Mouse (Mus musculus): Measurements from ENCODE around the gene Mthfd1. TPM values are rescaled to one million over a fixed set of nuclear protein-coding genes. Genes with fewer than 3 reads are reported as not detected.

Gene Mthfd1
- total and polyA plus RNA-seq, 3 experiments, result 110 to 133 (median 112) TPM

DNA sequence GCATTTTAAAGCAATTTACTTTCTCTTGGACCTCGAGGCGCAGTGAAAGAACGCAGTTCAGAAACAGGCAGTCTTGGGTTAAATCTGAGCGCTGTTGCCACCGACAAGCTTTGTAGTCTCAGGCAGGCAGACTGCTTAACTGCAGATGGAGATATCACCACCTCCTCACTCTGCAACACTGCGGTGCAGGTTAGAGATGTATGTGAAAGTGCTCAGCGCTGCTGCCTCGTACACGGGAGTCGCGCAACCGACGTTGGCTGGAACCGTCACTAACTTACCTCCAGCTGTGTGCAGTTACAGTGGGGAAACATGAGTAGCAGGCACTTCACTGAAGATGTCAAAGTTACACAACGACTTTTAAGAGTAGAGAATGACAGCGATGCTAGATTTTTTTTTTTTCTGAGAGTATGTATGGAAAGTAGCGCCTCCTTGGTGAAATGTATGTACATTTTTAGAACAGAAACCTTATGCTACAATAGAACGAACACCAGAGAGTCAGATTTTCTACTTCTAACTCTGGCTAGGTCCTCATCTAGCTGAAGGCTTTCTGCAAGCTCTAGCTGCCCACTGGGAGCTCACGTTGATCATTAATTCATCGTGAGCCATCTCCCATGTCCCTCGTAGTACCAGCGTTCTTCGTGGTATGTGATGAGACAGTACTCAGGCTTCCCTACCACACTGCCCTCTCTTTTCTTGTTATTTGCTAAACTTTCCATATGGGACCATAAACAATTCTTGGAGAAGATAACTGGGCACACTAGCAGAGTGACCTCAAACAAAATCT, 71.5 kb downstream of the Mthfd1 start:
- Histone ChIP-seq H3K4me2 (ENCODE audit: insufficient read depth, low read depth, poor library complexity, severe bottlenecking) (no peak overlapping the region), H3K4me1 (ENCODE audit: control insufficient read depth in 1 of 2, insufficient read depth in 2 of 2) (peaks cover 6 to 16% of the 10 kb centered on the region in 2 experiments; a peak in 2 of 4 replicates), H3K27ac (ENCODE audit: insufficient read depth, low read depth) (no peak overlapping the region), H3K9ac (ENCODE audit: insufficient read depth, low read depth) (no peak overlapping the region), H3K36me3 (replicated peaks in 1 of 2; ENCODE audit: control insufficient read depth in 1 of 2, insufficient read depth in 1 of 2, low read length in 1 of 2) (peaks cover 19 to 80% of the 10 kb centered on the region in 2 experiments), H3K27me3 (replicated peaks) (no peaks in the 10 kb centered on the region), H3K9me3 (replicated peaks; ENCODE audit: low read length) (no peaks in the 10 kb centered on the region), H3K79me2 (replicated peaks; ENCODE audit: control insufficient read depth, extremely low read depth, insufficient read depth, poor library complexity, severe bottlenecking) (no peaks in the 10 kb centered on the region), H3K4me3 (replicated peaks in 1 of 3; ENCODE audit: low read depth in 2 of 3, low read length in 2 of 3, poor library complexity in 1 of 3) (no peak overlapping the region)
- TF ChIP-seq SIN3A (IDR thresholded peaks at IDR 0.05; ENCODE audit: low read length) (no peak), MAX (IDR thresholded peaks at IDR 0.05; ENCODE audit: low read length) (no peak), ZC3H11A (IDR thresholded peaks at IDR 0.05; ENCODE audit: low read depth, low read length) (no peak), MAZ (IDR thresholded peaks at IDR 0.05; ENCODE audit: low read depth, low read length) (no peak), RAD21 (IDR thresholded peaks at IDR 0.05; ENCODE audit: low read depth, low read length) (no peak), MEF2A (IDR thresholded peaks at IDR 0.05; ENCODE audit: borderline replicate concordance, low read depth, low read length) (no peak), TBP (conservative IDR thresholded peaks at IDR 0.05; ENCODE audit: low read depth, low read length) (no peak)
- no peak for DNase-seq (ENCODE audit: extremely low read depth)
- in situ Hi-C loops (cut with MboI; ENCODE audit: low pct_ligation_motif_present, low pct_unique_long_range_greater_than_20kb, low sequenced_read_pairs) (loop anchor here (5.0 to 25.0 kb wide), 2 partner anchors 129 to 314 kb away; no protein-coding TSS in a partner anchor), dilution Hi-C loops (cut with MboI; ENCODE audit: extremely low pct_ligation_motif_present, extremely low pct_unique_long_range_greater_than_20kb, low sequenced_read_pairs) (no loop called here)

GRCm38 (mm10) chr12:76328567-76329354, 73.7 kb downstream of the Mthfd1 start:
- H3K79me2 ChIP-seq (replicated peaks; ENCODE audit: control insufficient read depth, extremely low read depth, insufficient read depth, poor library complexity, severe bottlenecking), result no peaks in the 10 kb centered on the region
- in situ Hi-C loops (cut with MboI; ENCODE audit: low pct_ligation_motif_present, low pct_unique_long_range_greater_than_20kb, low sequenced_read_pairs) (loop anchor here (5.0 to 25.0 kb wide), 2 partner anchors 131 to 316 kb away; no protein-coding TSS in a partner anchor), dilution Hi-C loops (cut with MboI; ENCODE audit: extremely low pct_ligation_motif_present, extremely low pct_unique_long_range_greater_than_20kb, low sequenced_read_pairs) (no loop called here)
- TF ChIP-seq ETS1 (conservative IDR thresholded peaks at IDR 0.05; ENCODE audit: low read depth, low read length), result no peak
- no peak for TF ChIP-seq UBTF (IDR thresholded peaks at IDR 0.05; ENCODE audit: low read depth, low read length)
- no peak for TF ChIP-seq KAT2A (IDR thresholded peaks at IDR 0.05; ENCODE audit: insufficient replicate concordance, low read length)
- no peak for TF ChIP-seq MEF2A (IDR thresholded peaks at IDR 0.05; ENCODE audit: borderline replicate concordance, low read depth, low read length)
- TF ChIP-seq CTCF (conservative IDR thresholded peaks at IDR 0.05 in 1 of 2, IDR thresholded peaks at IDR 0.05 in 1 of 2; ENCODE audit: low read depth in 2 of 2, low read length in 2 of 2), result no peak
- no peak for TF ChIP-seq TBP (conservative IDR thresholded peaks at IDR 0.05; ENCODE audit: low read depth, low read length)
- TF ChIP-seq MAX (IDR thresholded peaks at IDR 0.05; ENCODE audit: low read length), result no peak
- TF ChIP-seq JUND (conservative IDR thresholded peaks at IDR 0.05; ENCODE audit: low read depth, low read length), result no peak
- no peak for TF ChIP-seq SMC3 (IDR thresholded peaks at IDR 0.05; ENCODE audit: low read depth, low read length)
- TF ChIP-seq EP300 (IDR thresholded peaks at IDR 0.05; ENCODE audit: low read length), result no peak
- TF ChIP-seq PAX5 (IDR thresholded peaks at IDR 0.05; ENCODE audit: low read length), result no peak
- no peak for TF ChIP-seq E2F4 (IDR thresholded peaks at IDR 0.05; ENCODE audit: insufficient replicate concordance, low read depth, low read length)
- no peak for TF ChIP-seq MXI1 (IDR thresholded peaks at IDR 0.05; ENCODE audit: low read depth, low read length)
- TF ChIP-seq ELF1 (IDR thresholded peaks at IDR 0.05; ENCODE audit: low read depth, low read length), result no peak
- peak overlapping the region; percentile 24 for H3K27ac ChIP-seq (ENCODE audit: insufficient read depth, low read depth)
- no peaks in the 10 kb centered on the region for H3K9me3 ChIP-seq (replicated peaks; ENCODE audit: low read length)
- H3K4me3 ChIP-seq (replicated peaks in 1 of 3; ENCODE audit: low read depth in 2 of 3, low read length in 2 of 3, poor library complexity in 1 of 3), result no peak overlapping the region
- H3K27me3 ChIP-seq (replicated peaks), result no peaks in the 10 kb centered on the region
- H3K4me2 ChIP-seq (ENCODE audit: insufficient read depth, low read depth, poor library complexity, severe bottlenecking), result no peak overlapping the region
- H3K36me3 ChIP-seq (replicated peaks in 1 of 2; ENCODE audit: control insufficient read depth in 1 of 2, insufficient read depth in 1 of 2, low read length in 1 of 2), result peaks cover 10 to 64% of the 10 kb centered on the region in 2 experiments
- DNase-seq (ENCODE audit: extremely low read depth), result no peak
- H3K4me1 ChIP-seq (ENCODE audit: control insufficient read depth in 1 of 2, insufficient read depth in 2 of 2), result peaks cover 6 to 16% of the 10 kb centered on the region in 2 experiments; a peak in 2 of 4 replicates
- no peak overlapping the region for H3K9ac ChIP-seq (ENCODE audit: insufficient read depth, low read depth)

All from CH12.LX (cell line).